Comparison of ENCODE assay signal across 30 mouse cellular contexts in the genomic region with DNA sequence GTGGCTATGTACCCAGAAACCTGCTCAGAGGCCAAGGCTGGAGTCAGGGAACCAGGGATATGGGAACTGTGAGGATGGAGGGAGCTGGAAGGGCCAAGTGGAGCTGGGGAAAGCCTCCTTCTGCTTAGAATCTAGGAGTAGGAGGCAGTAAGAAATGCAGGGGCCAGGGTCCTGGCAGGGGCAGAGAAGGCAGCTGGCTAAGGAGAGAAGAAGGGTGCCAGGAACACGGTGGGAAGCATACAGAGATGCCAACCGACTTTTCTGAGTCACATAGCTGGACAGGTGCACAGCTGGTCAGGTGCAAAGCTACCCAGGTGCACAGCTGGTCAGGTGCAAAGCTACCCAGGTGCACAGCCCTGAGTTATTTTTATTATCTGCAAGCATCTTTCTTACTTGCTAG.
"Had no signal": no experiment of that assay in that cellular context is flagged by ENCODE, and none has a peak within 500 bp of the region (broad histone marks: within the 10 kb centered on the region; RNA-seq: fewer than 3 reads in every experiment).

No protein-coding gene starts in this region.

- H3K36me3 ChIP-seq: heart, embryonic 10.5 days; heart, embryonic 12.5 days; heart, embryonic 13.5 days; heart, embryonic 15.5 days; hindbrain, embryonic 10.5 days; hindbrain, embryonic 12.5 days; hindbrain, embryonic 13.5 days; hindbrain, embryonic 15.5 days; intestine, embryonic 15.5 days; kidney, embryonic 15.5 days had no signal

- H3K4me3 ChIP-seq: heart, embryonic 10.5 days; heart, embryonic 12.5 days; heart, embryonic 13.5 days; heart, embryonic 15.5 days; hindbrain, embryonic 10.5 days; hindbrain, embryonic 12.5 days; hindbrain, embryonic 13.5 days; hindbrain, embryonic 15.5 days; intestine, embryonic 15.5 days; kidney, embryonic 15.5 days; layer of hippocampus, adult 2 months; left cerebral cortex, adult 2 months had no signal

- H3K9me3 ChIP-seq: heart, embryonic 10.5 days; heart, embryonic 15.5 days; hindbrain, embryonic 10.5 days; hindbrain, embryonic 12.5 days; hindbrain, embryonic 15.5 days; intestine, embryonic 15.5 days; kidney, embryonic 15.5 days had no signal

- ATAC-seq: inflammation-experienced regulatory T-cells, adult 6 months; intestine, embryonic 15.5 days; intestine, embryonic 16.5 days; intestine, postnatal 0 days had no signal

- DNase-seq: heart, postnatal 10 days; heart, postnatal 14 days; heart, postnatal 4 days; kidney, adult 11 months; kidney, adult 18-20 months; kidney, adult 2 months; kidney, adult 8-10 months; kidney, adult 9 months; kidney, postnatal 10 days; kidney, postnatal 14 days; kidney, postnatal 25 days; kidney, postnatal 36 days; kidney, postnatal 4 days; layer of hippocampus, adult 9-11 months; layer of hippocampus, postnatal 36 days had no signal

- H3K27me3 ChIP-seq: heart, embryonic 15.5 days; hindbrain, embryonic 12.5 days; hindbrain, embryonic 13.5 days; hindbrain, embryonic 15.5 days; intestine, embryonic 15.5 days; kidney, embryonic 15.5 days had no signal

- H3K4me1 ChIP-seq: heart, embryonic 10.5 days; heart, embryonic 12.5 days; heart, embryonic 13.5 days; heart, embryonic 15.5 days; intestine, embryonic 15.5 days; kidney, embryonic 15.5 days had no signal
